Mouse (Mus musculus) forebrain, embryonic 10.5 days (tissue): Measurements from ENCODE around the gene Ctbs. TPM values are rescaled to one million over a fixed set of nuclear protein-coding genes. Genes with fewer than 3 reads are reported as not detected.

Experiments used
- DNase-seq: peaks from one replicate; pipeline ENCODE4 v3.0.0-alpha.2; 2017; ENCODE audit warnings: low spot score; ENCODE audit errors: extremely low spot score
- H3K27ac ChIP-seq: fragments of 300-500 bp; sonication (generic); 2 replicates; pipeline ENCODE4 v1.5.1; 2016; ENCODE audit warnings: mild to moderate bottlenecking
- H3K27me3 ChIP-seq: fragments of 300-500 bp; sonication (generic); 2 replicates; pipeline ENCODE4 v1.6.1; 2016; ENCODE audit warnings: mild to moderate bottlenecking; ENCODE audit not compliant: poor library complexity, severe bottlenecking
- H3K36me3 ChIP-seq: fragments of 300-500 bp; sonication (generic); replicated peaks from 2 replicates; pipeline ENCODE4 v1.6.1; 2016; ENCODE audit warnings: mild to moderate bottlenecking, moderate library complexity
- H3K4me1 ChIP-seq: fragments of 300-500 bp; sonication (generic); 2 replicates; pipeline ENCODE4 v1.6.1; 2016
- H3K4me3 ChIP-seq: fragments of 300-500 bp; sonication (generic); 2 replicates; pipeline ENCODE4 v1.5.1; 2016; ENCODE audit warnings: mild to moderate bottlenecking, moderate library complexity
- H3K9me3 ChIP-seq: fragments of 300-500 bp; sonication (generic); 2 replicates; pipeline ENCODE4 v1.6.1; 2016; ENCODE audit warnings: mild to moderate bottlenecking, moderate library complexity
- WGBS: fragments of 180-500 bp; shearing (Covaris S2); methylation state at CpG from one replicate; pipeline ENCODE4 v1.1.7; 2016; 5-methylcytosine and 5-hydroxymethylcytosine counted together
- polyA plus RNA-seq: library from polyadenylated mRNA; unstranded; fragments of >200 nt; fragmentation: Nextera tagmentation; extraction: Ambion mirVana; gene quantifications from 2 replicates; pipeline ENCODE4 v1.2.1, GENCODE M21; 2016

The Ctbs gene
- polyA plus RNA-seq, 1 experiment from 2014 or later, result 4.5 TPM

DNA sequence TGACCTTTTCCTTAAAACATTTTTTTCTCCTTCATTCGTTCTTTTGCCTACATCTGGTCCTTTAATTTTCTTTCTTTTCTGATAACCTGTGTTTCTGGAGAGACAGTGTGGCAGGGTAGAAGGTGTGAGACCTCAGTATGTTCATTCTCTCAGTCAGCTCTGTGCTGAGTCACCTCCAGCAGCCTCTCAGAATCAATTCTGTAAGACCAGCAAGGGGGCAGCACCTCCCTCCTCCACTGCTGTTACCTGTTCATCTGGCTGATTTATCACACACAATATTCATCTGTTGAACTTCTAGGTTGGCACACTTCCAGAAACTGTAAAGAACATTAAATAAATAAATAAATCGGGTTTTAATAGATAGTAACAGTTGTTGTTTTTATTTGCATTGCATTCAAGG is 13.3 kb downstream of the Ctbs start:
- Histone ChIP-seq H3K9me3 (no peaks in the 10 kb centered on the region), H3K27me3 (no peaks in the 10 kb centered on the region), H3K36me3 (0 out of 2 replicates have a peak, but pooled peaks cover under 1% of the 10 kb centered on the region), H3K4me3 (no peak overlapping the region), H3K4me1 (no peaks in the 10 kb centered on the region), H3K27ac (no peak overlapping the region)
- WGBS, result 70% methylated on average over 2 of the region's 2 CpGs
- no peak for DNase-seq

DNA sequence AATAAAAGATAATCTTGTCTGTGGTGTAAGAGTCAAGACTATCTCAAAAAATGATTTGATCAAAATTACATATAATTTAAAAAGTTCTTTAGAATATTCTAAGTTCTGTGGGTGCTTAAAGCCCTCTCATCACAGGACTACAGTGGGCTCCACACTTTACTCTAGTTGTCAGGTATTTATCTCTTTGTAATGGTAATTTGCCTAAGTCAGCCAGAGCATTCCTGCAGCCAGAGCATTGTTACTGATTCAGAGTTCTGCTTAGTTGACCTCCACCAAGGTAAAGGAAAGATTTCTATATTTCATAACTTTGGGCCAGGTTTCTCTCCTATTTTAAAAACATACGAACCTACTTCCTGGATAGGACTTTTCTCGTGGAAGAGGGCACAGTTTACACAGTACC is 19.6 kb downstream of the Ctbs start:
- no peaks in the 10 kb centered on the region for H3K9me3 ChIP-seq
- no peak overlapping the region for H3K4me3 ChIP-seq
- 82% methylated on average over 2 of the region's 2 CpGs for WGBS
- no peak for DNase-seq
- no peaks in the 10 kb centered on the region for H3K4me1 ChIP-seq
- H3K27me3 ChIP-seq, result no peaks in the 10 kb centered on the region
- no peak overlapping the region for H3K27ac ChIP-seq
- H3K36me3 ChIP-seq, result no peaks in the 10 kb centered on the region

DNA sequence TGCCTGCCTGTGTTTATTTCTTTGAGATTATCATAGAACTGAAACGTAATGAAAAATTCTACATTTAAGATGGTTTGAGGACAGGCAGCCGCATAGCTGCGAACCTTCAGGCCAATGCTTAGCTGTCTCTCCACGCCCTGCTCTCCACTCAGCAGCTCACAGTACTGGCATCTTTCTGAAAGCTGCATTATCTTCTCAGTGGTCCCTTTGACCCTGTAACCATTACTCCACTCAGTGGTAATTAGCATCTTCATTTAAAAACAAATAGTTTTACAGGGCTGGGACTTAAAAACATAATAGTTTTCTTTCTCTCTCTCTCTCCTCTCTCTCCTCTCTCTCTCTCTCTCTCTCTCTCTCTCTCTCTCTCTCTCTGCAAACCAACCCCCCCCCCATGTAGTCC is 23.1 kb downstream of the Ctbs start:
- no peak for DNase-seq
- no peak overlapping the region for H3K27ac ChIP-seq
- WGBS, result 72% methylated on average over 4 of the region's 4 CpGs

DNA sequence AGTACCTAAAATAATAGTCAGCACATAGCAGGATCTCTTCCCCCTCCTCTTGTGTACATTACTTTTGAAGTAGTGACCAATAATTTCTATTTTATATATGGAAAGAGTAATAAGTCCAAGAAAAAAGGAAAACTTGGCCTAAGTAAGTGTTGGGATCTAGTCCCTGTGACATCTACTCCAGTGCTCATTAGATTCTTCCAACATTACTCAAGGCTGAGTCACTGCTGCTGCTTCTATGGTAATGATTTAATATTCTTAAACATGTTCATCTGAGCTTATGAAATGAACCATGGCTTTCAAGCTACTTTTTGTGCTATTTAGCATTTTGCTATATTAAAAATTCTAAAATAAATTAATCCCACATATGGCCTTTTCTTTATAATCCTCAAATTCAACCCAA is 24.1 kb downstream of the Ctbs start:
- no peaks in the 10 kb centered on the region for H3K4me1 ChIP-seq
- no peaks in the 10 kb centered on the region for H3K9me3 ChIP-seq
- H3K36me3 ChIP-seq, result no peaks in the 10 kb centered on the region
- H3K4me3 ChIP-seq, result no peak overlapping the region
- no peaks in the 10 kb centered on the region for H3K27me3 ChIP-seq
- DNase-seq, result no peak
- no peak overlapping the region for H3K27ac ChIP-seq

More for the DNA sequence above, 23.1 kb downstream of the Ctbs start:
- no peaks in the 10 kb centered on the region for H3K4me1 ChIP-seq
- no peaks in the 10 kb centered on the region for H3K36me3 ChIP-seq
- no peaks in the 10 kb centered on the region for H3K27me3 ChIP-seq
- H3K4me3 ChIP-seq, result no peak overlapping the region
- H3K9me3 ChIP-seq, result no peaks in the 10 kb centered on the region

DNA sequence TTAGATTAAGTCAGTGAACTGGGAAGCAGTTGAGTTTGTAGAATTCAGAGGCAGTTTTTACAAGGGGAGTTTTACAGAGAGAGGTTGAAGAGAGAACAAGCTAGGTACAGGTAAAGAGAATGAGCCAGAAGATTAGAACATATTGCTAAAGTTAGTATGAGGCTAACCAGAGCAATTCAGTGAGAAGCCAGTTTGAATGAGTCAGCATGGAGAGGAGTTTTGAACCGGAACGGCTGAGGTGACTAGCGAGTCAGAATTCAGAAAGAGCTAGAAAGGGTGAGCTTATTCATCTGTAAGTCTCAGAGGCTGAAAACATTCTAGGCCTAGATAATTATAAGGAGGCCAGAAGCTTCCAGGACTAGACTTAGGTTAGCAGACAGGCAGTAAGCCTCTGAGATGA is 24.8 kb downstream of the Ctbs start:
- no peaks in the 10 kb centered on the region for H3K4me1 ChIP-seq
- no peaks in the 10 kb centered on the region for H3K36me3 ChIP-seq
- WGBS, result 94% methylated on average over 3 of the region's 3 CpGs
- DNase-seq, result no peak
- no peaks in the 10 kb centered on the region for H3K9me3 ChIP-seq
- H3K27ac ChIP-seq, result no peak overlapping the region
- no peaks in the 10 kb centered on the region for H3K27me3 ChIP-seq
- no peak overlapping the region for H3K4me3 ChIP-seq

DNA sequence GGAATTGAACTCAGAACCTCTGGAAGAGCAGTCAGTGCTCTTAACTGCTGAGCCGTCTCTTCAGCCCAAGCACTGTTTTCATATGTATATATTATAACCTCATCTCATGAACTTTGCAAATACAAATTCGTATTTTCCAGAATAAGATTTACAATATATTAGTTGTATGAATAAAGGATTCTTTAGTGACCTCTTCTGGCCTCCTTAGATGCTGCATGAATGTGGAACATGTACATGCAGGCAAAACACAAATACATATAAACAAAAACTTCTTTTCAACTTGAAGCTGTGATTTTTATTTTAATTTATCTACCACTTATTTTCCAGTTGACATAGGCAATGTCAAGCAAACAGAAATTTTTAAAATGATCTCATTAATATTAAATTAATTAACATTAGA is 32.4 kb downstream of the Ctbs start:
- no peaks in the 10 kb centered on the region for H3K4me1 ChIP-seq
- H3K27ac ChIP-seq, result no peak overlapping the region
- H3K9me3 ChIP-seq, result no peaks in the 10 kb centered on the region
- WGBS, result 82% methylated on average over 2 of the region's 2 CpGs
- DNase-seq, result no peak
- H3K4me3 ChIP-seq, result no peak overlapping the region
- no peaks in the 10 kb centered on the region for H3K27me3 ChIP-seq
- H3K36me3 ChIP-seq, result 0 out of 2 replicates have a peak, but pooled peaks cover 4% of the 10 kb centered on the region

DNA sequence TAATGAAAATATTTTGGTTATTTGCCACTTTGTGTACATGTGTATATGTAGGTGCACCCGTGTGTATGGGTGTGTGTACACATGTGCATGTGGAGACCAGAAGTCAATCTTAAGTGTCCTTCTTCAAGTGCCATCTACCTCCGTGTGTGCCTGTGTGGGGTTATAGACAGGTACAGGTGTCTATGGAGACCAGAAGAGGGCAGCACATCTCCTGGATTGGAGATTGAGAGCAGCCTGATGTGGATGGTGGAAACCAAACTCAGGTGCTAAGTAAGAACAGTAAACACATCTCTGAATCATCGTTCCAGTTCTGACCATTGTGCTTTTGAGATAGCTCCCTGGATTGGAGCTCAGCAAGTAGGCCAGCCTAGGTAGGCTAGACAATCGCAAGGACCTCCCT is 36.9 kb downstream of the Ctbs start:
- WGBS, result 87% methylated on average over 4 of the region's 4 CpGs
- Histone ChIP-seq H3K4me1 (no peaks in the 10 kb centered on the region), H3K36me3 (0 out of 2 replicates have a peak, but pooled peaks cover 4% of the 10 kb centered on the region)

DNA sequence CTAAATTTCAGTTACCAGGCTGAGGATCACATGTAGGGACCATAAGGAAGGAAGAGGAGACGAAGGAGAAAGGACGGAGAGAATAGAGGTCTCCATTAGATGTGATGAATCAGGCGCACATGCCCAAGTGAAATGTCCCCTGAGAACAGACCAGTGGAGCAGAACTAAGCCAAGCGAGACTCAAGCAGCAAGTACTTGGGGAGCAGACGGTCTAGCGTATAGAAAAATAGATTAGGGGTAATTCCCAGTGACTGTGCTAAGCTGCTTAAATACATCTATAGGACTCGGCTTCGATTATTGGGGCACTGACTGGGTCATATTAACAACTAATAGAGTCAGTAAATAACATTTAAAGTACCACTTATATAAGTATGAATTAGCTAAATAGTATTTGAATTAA is 45.3 kb downstream of the Ctbs start:
- no peaks in the 10 kb centered on the region for H3K36me3 ChIP-seq
- H3K4me3 ChIP-seq, result no peak overlapping the region
- H3K4me1 ChIP-seq, result peaks cover 9% of the 10 kb centered on the region; the same call in 1 of the 2 replicates
- H3K9me3 ChIP-seq, result no peaks in the 10 kb centered on the region
- DNase-seq, result no peak
- WGBS, result 49% methylated on average over 8 of the region's 8 CpGs
- H3K27me3 ChIP-seq, result no peaks in the 10 kb centered on the region
- no peak overlapping the region for H3K27ac ChIP-seq

More for the DNA sequence above, 36.9 kb downstream of the Ctbs start:
- H3K27me3 ChIP-seq, result no peaks in the 10 kb centered on the region
- no peak overlapping the region for H3K27ac ChIP-seq
- H3K4me3 ChIP-seq, result no peak overlapping the region
- DNase-seq, result no peak
- no peaks in the 10 kb centered on the region for H3K9me3 ChIP-seq

DNA sequence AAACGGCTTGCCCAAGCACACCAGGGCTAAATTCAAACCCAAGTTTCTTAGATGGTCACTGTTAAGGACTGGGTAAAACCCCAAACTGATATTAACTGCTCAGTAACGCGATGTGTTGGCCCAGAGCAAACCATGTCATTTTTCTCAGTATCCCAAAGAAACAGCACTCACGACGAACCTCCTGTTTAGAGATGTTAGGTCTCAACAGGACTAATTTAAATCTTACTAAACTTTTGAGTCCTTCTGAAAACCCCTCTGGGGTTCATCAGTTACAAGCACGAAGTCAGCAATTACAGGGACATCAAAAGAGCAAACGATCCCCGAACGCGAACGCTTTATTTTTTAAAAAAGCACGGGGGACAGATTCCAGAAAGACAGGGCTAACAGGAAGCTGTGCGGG is 49.4 kb downstream of the Ctbs start:
- Histone ChIP-seq H3K27ac (peak overlapping the region; percentile 98), H3K9me3 (no peaks in the 10 kb centered on the region), H3K36me3 (peaks cover 24% of the 10 kb centered on the region), H3K4me3 (peak overlapping the region; percentile 91), H3K27me3 (no peaks in the 10 kb centered on the region), H3K4me1 (peaks cover 32% of the 10 kb centered on the region)
- WGBS, result 5% methylated on average over 13 of the region's 13 CpGs
- DNase-seq, result no peak

DNA sequence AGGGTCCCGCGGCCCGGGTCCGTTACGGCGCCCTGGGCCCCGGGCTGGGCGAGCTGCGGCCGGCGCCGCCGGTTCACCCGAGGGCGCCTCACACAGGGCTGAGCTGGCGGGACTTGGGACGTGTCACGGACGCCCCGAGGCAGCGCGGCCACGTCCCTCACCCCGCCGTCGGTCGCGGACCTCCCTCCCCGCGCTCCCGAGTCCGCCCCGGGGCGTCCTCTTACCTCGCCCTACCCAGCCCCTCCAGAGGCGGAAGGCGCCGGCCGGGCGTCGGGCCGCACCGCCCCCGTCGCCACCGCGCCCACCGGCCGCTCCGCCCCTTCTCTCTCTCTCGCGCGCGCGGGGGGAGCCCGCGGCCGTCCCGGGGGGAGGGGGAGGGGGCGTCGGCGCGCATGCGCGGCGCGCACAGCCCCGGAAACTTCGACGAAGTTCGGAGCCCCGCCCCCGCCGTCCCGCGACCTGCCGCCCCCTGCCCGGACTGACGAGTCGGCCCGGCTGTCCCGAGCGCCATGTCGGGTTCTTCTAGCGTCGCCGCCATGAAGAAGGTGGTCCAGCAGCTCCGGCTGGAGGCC is 49.9 kb downstream of the Ctbs start, which contains the start of the genes Spata1 and Gng5:
Gene Spata1 (minus strand): TSS at position 323 of the 572 bp plus-strand sequence.
Gene Gng5 (plus strand): TSS at position 377 of the 572 bp plus-strand sequence.
- peaks cover 32% of the 10 kb centered on the region for H3K4me1 ChIP-seq
- peak within 1 kb of the TSS; percentile 91 for H3K4me3 ChIP-seq
- DNase-seq, result peak; percentile 88
- H3K27ac ChIP-seq, result peak within 1 kb of the TSS; percentile 98
- peaks cover 29% of the 10 kb centered on the region for H3K36me3 ChIP-seq
- H3K9me3 ChIP-seq, result no peaks in the 10 kb centered on the region
- WGBS, result under 1% methylated on average over 77 of the region's 88 CpGs
- H3K27me3 ChIP-seq, result no peaks in the 10 kb centered on the region

DNA sequence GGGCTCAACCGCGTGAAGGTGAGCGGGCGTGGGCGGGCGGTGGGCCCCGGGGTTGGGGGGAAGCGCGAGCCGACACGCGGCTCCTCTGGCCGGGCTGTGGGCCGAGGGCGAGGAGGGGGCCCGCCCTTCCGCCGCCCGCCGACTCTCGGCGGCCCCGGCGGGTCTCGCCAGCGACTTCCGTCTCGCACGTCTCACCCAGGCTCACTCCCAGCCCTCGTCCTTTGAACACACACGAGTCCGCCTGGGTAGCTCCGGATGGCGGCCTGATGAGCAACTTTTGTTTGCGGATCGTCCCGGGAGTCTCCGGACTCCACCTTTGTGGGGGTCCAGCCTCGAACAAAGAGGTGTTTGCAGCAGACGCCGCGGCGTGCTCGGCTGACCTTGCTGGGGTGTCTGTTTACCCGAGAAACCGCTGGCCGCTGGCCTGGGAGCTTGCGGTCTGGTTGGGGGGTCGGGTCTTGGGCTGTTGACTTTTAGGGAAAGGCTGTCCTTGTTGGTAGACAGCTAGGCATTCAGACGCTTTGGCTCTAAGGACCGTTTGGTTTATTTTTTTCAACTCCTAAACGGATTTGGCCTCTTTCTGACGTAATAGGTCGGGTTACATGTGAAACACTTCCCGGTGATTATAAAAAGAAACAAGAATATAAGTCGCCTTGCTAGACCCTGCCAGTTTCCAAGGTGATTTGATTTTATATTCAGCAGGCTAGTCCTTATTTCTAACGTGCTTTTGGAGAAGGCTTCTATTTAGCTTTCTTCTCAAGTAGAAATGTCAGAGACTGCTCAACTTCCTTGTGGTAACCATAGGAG is 50.6 kb downstream of the Ctbs start:
- peaks cover 32% of the 10 kb centered on the region for H3K4me1 ChIP-seq
- peak overlapping the region; percentile 91 for H3K4me3 ChIP-seq
- no peaks in the 10 kb centered on the region for H3K9me3 ChIP-seq
- H3K27ac ChIP-seq, result peak overlapping the region; percentile 98
- DNase-seq, result peak; percentile 71
- under 1% methylated on average over 57 of the region's 57 CpGs for WGBS
- H3K27me3 ChIP-seq, result no peaks in the 10 kb centered on the region
- H3K36me3 ChIP-seq, result peaks cover 35% of the 10 kb centered on the region

DNA sequence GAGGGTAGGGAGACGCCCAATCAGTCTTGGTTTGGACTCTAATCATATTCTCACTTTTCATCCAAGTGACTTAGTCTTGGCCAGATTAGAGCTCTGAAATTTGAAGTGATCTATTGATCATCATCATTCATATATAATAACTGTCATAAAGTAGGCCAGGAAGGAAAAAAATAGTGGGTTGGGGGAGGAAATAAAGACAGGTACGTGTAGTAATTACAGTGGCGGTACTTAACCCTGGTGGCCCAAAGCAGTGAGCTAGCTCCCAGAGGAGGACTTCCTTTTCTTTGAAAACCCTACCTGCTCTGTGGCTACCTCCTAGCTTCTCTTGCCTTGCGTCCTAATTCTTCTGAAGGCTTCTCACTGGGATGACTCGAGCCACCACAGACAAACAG is 51.2 kb downstream of the Ctbs start:
- H3K4me3 ChIP-seq, result peak overlapping the region; percentile 91
- no peaks in the 10 kb centered on the region for H3K27me3 ChIP-seq
- WGBS, result 27% methylated on average over 5 of the region's 5 CpGs
- H3K36me3 ChIP-seq, result peaks cover 41% of the 10 kb centered on the region
- H3K27ac ChIP-seq, result peak overlapping the region; percentile 98
- no peak for DNase-seq
- no peaks in the 10 kb centered on the region for H3K9me3 ChIP-seq
- H3K4me1 ChIP-seq, result peaks cover 32% of the 10 kb centered on the region

DNA sequence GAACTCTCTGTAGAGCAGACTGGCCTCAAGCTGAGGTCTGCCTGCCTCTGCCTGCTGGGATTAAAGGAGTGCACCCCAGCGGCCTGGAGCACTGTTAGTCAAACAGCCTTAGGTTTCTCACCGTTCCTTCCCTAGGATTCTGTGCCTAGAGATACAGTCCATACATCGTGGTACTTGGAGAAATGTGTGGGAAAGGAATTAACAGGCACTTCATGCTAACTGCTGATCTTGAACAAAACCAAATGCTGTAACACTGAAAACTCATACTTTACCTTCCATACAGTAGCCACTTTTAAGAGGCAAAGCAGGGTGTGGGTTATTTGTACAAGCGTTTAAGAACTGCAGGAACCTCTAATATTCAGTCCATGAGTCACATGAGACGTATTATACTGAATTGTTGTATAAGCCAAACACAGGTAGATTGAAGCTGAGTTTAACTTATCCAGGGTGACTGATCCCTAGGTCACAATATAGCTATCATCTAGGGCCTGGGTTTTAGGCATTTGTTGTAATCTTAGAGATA is 52.1 kb downstream of the Ctbs start:
- no peak for DNase-seq
- peaks cover 32% of the 10 kb centered on the region for H3K4me1 ChIP-seq
- 80% methylated on average over 5 of the region's 5 CpGs for WGBS
- no peaks in the 10 kb centered on the region for H3K9me3 ChIP-seq
- H3K36me3 ChIP-seq, result peaks cover 50% of the 10 kb centered on the region
- peak overlapping the region; percentile 98; the same call in 1 of the 2 replicates for H3K27ac ChIP-seq
- no peaks in the 10 kb centered on the region for H3K27me3 ChIP-seq
- peak overlapping the region; percentile 91 for H3K4me3 ChIP-seq
